21 mouse cellular contexts compared by ENCODE assay signal in genomic region chr6:94665248-94665647, GRCm38 (mm10). TPM values are rescaled to one million over a fixed set of nuclear protein-coding genes. Genes with fewer than 3 reads are reported as not detected.
DNase-seq lines count a peak whose midpoint lies in the region; ATAC-seq and TF ChIP-seq lines count a peak whose summit lies in the region.
"Had no signal": no experiment of that assay in that cellular context is flagged by ENCODE, and none has a peak within 500 bp of the region (broad histone marks: within the 10 kb centered on the region; RNA-seq: fewer than 3 reads in every experiment).

No protein-coding gene starts in this region.

- no peak overlapping the region for H3K9ac ChIP-seq in midbrain, embryonic 15.5 days
- H3K9ac ChIP-seq: embryonic facial prominence, embryonic 15.5 days; liver, embryonic 14.5 days had no signal

- H3K9me3 ChIP-seq in midbrain, embryonic 15.5 days = no peaks in the 10 kb centered on the region
- H3K9me3 ChIP-seq: embryonic facial prominence, embryonic 15.5 days had no signal

- no peak for DNase-seq in frontal cortex, postnatal 25 days (ENCODE audit: low spot score in 2 of 2)
- peak; percentile 86 for DNase-seq in CD4-positive helper T cell, adult 2 months (ENCODE audit: low read depth, low spot score)
- DNase-seq in thymus, adult 2 months = peak; percentile 63
- no peak for DNase-seq in right cerebral cortex, postnatal 36 days (ENCODE audit: low spot score in 2 of 2)
- no peak for DNase-seq in heart, postnatal 36 days
- DNase-seq: adrenal gland, postnatal 10 days; cerebellum, adult 8-10 months; gastrocnemius, postnatal 14 days; heart, postnatal 10 days; kidney, postnatal 14 days; layer of hippocampus, adult 9-11 months; right cerebral cortex, postnatal 14 days had no signal

- intact Hi-C loops in heart, postnatal 36 days (cut with DNase I) = no loop called here

- TF ChIP-seq POLR2A in thymus, adult 2 months (IDR thresholded peaks at IDR 0.05; ENCODE audit: control insufficient read depth, extremely low read depth, insufficient read depth, low read length, poor library complexity) = no peak

- H3K27ac ChIP-seq in thymus, adult 2 months (ENCODE audit: control insufficient read depth, insufficient read depth, low read length) = peak overlapping the region; percentile 59
- no peak overlapping the region for H3K27ac ChIP-seq in midbrain, embryonic 15.5 days
- H3K27ac ChIP-seq: embryonic facial prominence, embryonic 15.5 days; liver, embryonic 14.5 days had no signal

- TF ChIP-seq CTCF in thymus, adult 2 months (IDR thresholded peaks at IDR 0.05; ENCODE audit: borderline replicate concordance, control insufficient read depth, extremely low read depth, insufficient read depth, low read length, poor library complexity) = no peak

- no peaks in the 10 kb centered on the region for H3K27me3 ChIP-seq in thymus, adult 2 months (ENCODE audit: control insufficient read depth, insufficient read depth, low read length)
- H3K27me3 ChIP-seq in midbrain, embryonic 15.5 days (replicated peaks) = no peaks in the 10 kb centered on the region
- H3K27me3 ChIP-seq: embryonic facial prominence, embryonic 15.5 days had no signal

- H3K4me2 ChIP-seq in midbrain, embryonic 15.5 days = no peak overlapping the region
- H3K4me2 ChIP-seq: embryonic facial prominence, embryonic 15.5 days; midbrain, embryonic 11.5 days had no signal

- ATAC-seq in frontal cortex, adult (ENCODE audit: low TSS enrichment) = peak; percentile 42; the same call in 1 of the 2 replicates
- ATAC-seq in activated CD4-positive, CD25-positive, alpha-beta regulatory T cell, adult 4 months = peak; percentile 34
- ATAC-seq in midbrain, embryonic 15.5 days (replicated peaks) = no peak
- ATAC-seq: forebrain, embryonic 14.5 days; hindbrain, embryonic 16.5 days had no signal

- peaks cover 33% of the 10 kb centered on the region for H3K4me1 ChIP-seq in thymus, adult 2 months (replicated peaks; ENCODE audit: control insufficient read depth, insufficient read depth, low read length)
- H3K4me1 ChIP-seq in midbrain, embryonic 15.5 days = peaks cover 17% of the 10 kb centered on the region

- H3K36me3 ChIP-seq in thymus, adult 2 months (ENCODE audit: control insufficient read depth, insufficient read depth, low read length) = no peaks in the 10 kb centered on the region
- no peaks in the 10 kb centered on the region for H3K36me3 ChIP-seq in midbrain, embryonic 15.5 days (replicated peaks)

- WGBS in thymus, adult 2 months = 28% methylated on average over 7 of the region's 7 CpGs
- WGBS in midbrain, embryonic 15.5 days = 88% methylated on average over 7 of the region's 7 CpGs

- no peak overlapping the region for H3K4me3 ChIP-seq in thymus, adult 2 months (ENCODE audit: control insufficient read depth, insufficient read depth, low read length)
- no peak overlapping the region for H3K4me3 ChIP-seq in midbrain, embryonic 15.5 days
- H3K4me3 ChIP-seq: embryonic facial prominence, embryonic 15.5 days; myocyte had no signal

RNA-seq across cellular contexts. Expression of gene Lrig1, which starts 34.7 kb away (rescaled TPM):
- 10 to 100 TPM; 16.2 to 31.1 TPM for polyA plus RNA-seq in activated CD4-positive, CD25-positive, alpha-beta regulatory T cell, adult 4 months (2017; shearing (Covaris generic))
- 58.7 and 62.1 TPM in 2 replicates for polyA plus RNA-seq in thymus, adult 2 months (2012; rRNA removed)
- 16.0 and 18.7 TPM in 2 replicates for polyA plus RNA-seq in midbrain, embryonic 15.5 days (2015; fragmentation: Nextera tagmentation; extraction: Ambion mirVana)
- 10 to 100 TPM; 36.9 to 43.2 TPM for total RNA-seq in heart, postnatal 36 days (2021)

Comparison
In these comparisons a context has a peak if more than half of its experiments do, and no peak if none do; other contexts are left out.
1. DNase-seq: peak in CD4-positive helper T cell, adult 2 months (single experiment) and thymus, adult 2 months (single experiment); none in frontal cortex, postnatal 25 days (0 of 2), right cerebral cortex, postnatal 36 days (0 of 2) and heart, postnatal 36 days (0 of 2).